Mouse (Mus musculus) thymus, adult 2 months (tissue): ENCODE data around the gene Ggt1.

Experiments
- CTCF ChIP-seq: fragments of 200-500 bp; IDR thresholded peaks from 2 replicates; pipeline ENCODE4 v1.5.1; 2012; ENCODE audit warnings: mild to moderate bottlenecking, control low read depth, low read length, moderate library complexity, borderline replicate concordance; ENCODE audit not compliant: control insufficient read depth, poor library complexity, insufficient read depth; ENCODE audit errors: extremely low read depth
- POLR2A ChIP-seq: fragments of 200-500 bp; IDR thresholded peaks from 2 replicates; pipeline ENCODE4 v1.6.1; 2012; ENCODE audit warnings: mild to moderate bottlenecking, low read length, control low read depth, moderate library complexity; ENCODE audit not compliant: control insufficient read depth, poor library complexity, insufficient read depth; ENCODE audit errors: extremely low read depth

GRCm38 (mm10) chr10:75517073-75517757, 44.2 kb upstream of the Ggt1 start, which contains the start of gene Snrpd3:
- no peak for TF ChIP-seq CTCF
- TF ChIP-seq POLR2A, result peak; percentile 67; the same call in 1 of the 2 replicates
